Mouse (Mus musculus): ENCODE results near the gene Sart1. TPM values are rescaled to one million over a fixed set of nuclear protein-coding genes. Genes with fewer than 3 reads are reported as not detected.
"Not testable (repeated sequence)": the region's sequence is repeated elsewhere in the genome, so short reads cannot be mapped to it uniquely, and the experiment has no call there.

Gene Sart1
- total RNA-seq, 2 experiments from 2014 or later = 45.3 to 58.7 TPM

- intact Hi-C loops (cut with DNase I) = no loop called here
- DNase-seq (ENCODE audit: low spot score) = no peak
These were observed 5.2 kb downstream of the Sart1 start for GRCm38 (mm10) chr19:5383326-5383725.

DNA sequence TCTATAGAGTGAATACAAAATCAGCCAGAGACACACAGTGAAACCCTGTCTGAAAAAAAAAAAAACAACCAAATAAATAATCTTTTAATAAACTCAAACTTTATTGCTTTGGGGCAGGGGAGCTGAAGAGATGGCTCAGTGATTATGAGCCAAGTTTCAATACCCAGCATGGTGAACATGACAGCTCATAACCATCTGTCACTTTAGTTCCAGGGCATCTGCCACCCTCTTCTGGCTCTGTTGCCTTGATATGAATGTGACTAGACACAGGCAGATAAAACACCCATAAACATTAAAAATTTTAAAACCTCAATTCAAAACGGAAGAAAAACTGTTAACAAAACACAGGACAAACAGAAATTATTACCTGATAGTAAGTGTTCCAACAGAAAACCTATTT, 11.1 kb downstream of the Sart1 start:
- intact Hi-C loops (cut with DNase I) = no loop called here
- DNase-seq (ENCODE audit: low spot score) = no peak

- intact Hi-C loops (cut with DNase I) = no loop called here
- no peak for DNase-seq (ENCODE audit: low spot score)
These were observed 13.8 kb downstream of the Sart1 start for GRCm38 (mm10) chr19:5374748-5375147.

GRCm38 (mm10) chr19:5374177-5374576, 14.3 kb downstream of the Sart1 start:
- intact Hi-C loops (cut with DNase I) = no loop called here
- no peak for DNase-seq (ENCODE audit: low spot score)

- intact Hi-C loops (cut with DNase I) = no loop called here
These were observed 15.8 kb downstream of the Sart1 start for GRCm38 (mm10) chr19:5372724-5373123.

GRCm38 (mm10) chr19:5370932-5371331, 17.6 kb downstream of the Sart1 start:
- intact Hi-C loops (cut with DNase I) = no loop called here

More at GRCm38 (mm10) chr19:5372724-5373123, 15.8 kb downstream of the Sart1 start:
- no peak for DNase-seq (ENCODE audit: low spot score)

GRCm38 (mm10) chr19:5367455-5367854, 21.0 kb downstream of the Sart1 start:
- no peak for DNase-seq (ENCODE audit: low spot score)
- intact Hi-C loops (cut with DNase I) = loop anchor here (5.0 kb wide), 2 partner anchors 120 to 260 kb away; partner anchors contain the start of genes Mus81 and Rab1b

More at GRCm38 (mm10) chr19:5370932-5371331, 17.6 kb downstream of the Sart1 start:
- no peak for DNase-seq (ENCODE audit: low spot score)

DNA sequence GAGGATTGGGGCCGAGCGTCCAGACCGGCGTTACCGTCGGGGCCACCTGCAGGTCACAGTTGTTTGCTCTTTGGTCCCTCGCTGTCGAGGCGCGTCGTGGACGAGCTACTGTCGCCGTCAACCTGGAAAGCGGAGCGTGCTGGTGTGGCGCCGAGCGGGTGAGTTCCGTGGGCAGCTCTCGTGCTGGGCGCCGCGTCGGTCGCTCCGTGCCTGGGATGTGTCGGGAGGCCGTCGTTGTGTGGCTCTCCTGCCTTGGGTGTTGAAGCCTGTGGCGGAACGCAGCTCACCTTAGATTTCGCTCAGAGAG, 21.5 kb downstream of the Sart1 start, which contains the start of gene Banf1:
Gene Banf1, minus strand, starts transcription at position 116 of the 307 bp plus-strand sequence.
- no peak for DNase-seq (ENCODE audit: low spot score)
- intact Hi-C loops (cut with DNase I) = loop anchor here (5.0 kb wide), 2 partner anchors 120 to 260 kb away; partner anchors contain the start of genes Mus81 and Rab1b

DNA sequence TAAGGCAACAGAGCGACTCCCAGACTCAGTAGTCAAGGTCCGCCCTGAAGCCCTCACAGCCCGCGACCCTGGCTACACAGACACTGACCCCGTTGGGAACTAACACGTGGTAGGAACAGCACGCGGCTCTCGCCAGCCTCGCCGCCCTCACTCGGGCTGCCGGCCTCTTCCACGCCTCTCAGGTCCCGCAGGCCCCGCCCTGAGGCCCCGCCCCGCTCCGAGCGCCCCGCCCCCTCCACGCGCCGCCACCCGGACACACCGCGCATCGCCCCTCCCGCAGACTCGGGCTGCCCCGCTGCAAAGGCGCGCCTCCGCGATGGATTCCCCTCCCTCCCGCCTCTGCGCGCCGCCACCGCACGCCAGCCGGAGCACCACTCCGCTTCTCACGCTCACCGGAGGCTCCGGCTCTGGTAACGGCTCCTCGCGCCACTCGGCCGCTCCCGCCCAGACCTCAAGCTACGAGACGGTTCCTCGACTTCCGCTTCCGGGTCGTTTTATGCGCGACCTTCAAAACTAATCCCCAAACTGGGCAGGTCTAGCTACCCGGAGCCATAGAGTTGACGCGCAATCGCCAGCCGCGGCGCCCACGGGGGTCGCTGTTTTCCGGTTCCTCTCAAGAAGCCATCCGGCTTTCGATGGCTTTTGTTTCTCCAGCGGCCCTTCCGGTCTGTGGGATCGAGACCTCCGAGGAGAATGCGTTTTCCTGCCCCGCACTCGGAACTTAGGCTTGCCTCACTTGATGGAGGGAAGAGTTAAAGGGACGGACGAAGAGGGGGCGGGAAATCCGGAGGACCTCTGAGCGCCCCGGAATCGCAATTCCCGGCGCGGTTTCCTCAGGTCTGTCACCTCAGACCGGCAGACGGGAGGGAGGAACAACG, 22.1 kb downstream of the Sart1 start, which contains the start of gene Eif1ad:
Gene Eif1ad, plus strand, starts transcription at position 567 of the 878 bp plus-strand sequence.
- peak; percentile 88 for DNase-seq (ENCODE audit: low spot score)
- intact Hi-C loops (cut with DNase I) = loop anchor here (1.0 to 5.0 kb wide), 3 partner anchors 22 to 259 kb away; partner anchors contain the start of genes Mus81, Rab1b and Sart1

DNA sequence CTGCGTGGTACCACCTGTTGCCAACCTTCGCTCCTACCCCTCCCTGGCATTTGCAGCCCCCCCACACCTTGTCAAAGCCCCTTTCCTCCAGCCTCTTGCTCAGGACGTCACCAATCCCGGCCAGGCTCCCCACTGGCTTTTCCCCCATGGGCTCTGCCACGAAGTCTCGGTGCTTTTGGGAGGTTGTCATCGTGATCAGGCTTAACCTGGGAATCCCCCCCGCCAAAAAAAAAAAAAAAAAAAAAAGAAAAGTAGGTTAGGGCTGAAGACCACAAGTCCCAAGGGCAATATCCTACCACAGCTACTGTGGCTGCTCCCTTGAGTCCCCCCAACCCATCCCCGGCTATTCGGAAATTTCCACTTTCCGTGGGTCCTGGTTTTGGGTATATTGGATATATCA, 22.8 kb downstream of the Sart1 start:
- no peak for DNase-seq (ENCODE audit: low spot score)
- intact Hi-C loops (cut with DNase I) = loop anchor here (1.0 to 5.0 kb wide), 3 partner anchors 23 to 258 kb away; partner anchors contain the start of genes Mus81, Rab1b and Sart1

DNA sequence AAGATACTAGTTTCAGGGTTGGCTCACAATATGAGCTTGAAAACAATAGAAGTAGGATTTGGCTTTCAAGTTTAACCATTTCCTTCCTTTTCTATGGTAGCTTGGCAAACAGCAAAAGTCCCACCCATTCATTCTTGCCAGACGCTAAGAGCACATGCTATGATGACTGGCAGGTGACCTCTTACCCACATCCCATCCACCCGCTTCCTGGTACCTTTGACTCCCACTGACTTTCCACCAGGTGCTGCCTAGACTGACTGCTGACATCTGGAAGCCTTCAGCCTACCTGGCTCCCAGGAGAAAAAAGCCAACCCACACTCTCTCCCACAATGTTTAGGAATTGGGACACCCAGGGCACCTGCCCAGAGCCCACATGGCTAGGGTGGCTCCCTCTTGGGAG, 24.4 kb downstream of the Sart1 start:
- intact Hi-C loops (cut with DNase I) = no loop called here
- no peak for DNase-seq (ENCODE audit: low spot score)

- intact Hi-C loops (cut with DNase I) = no loop called here
- no peak for DNase-seq (ENCODE audit: low spot score)
These were observed 26.3 kb downstream of the Sart1 start for GRCm38 (mm10) chr19:5362186-5362585.

- DNase-seq (ENCODE audit: low spot score) = no peak
- intact Hi-C loops (cut with DNase I) = no loop called here
These were observed 32.4 kb downstream of the Sart1 start for GRCm38 (mm10) chr19:5356080-5356479.

- DNase-seq (ENCODE audit: low spot score) = no peak
These were observed 34.9 kb downstream of the Sart1 start for GRCm38 (mm10) chr19:5353609-5354008.

GRCm38 (mm10) chr19:5349502-5349873, 39.0 kb downstream of the Sart1 start, which contains the start of gene Cst6:
TSS of gene Cst6 (minus strand) at chr19:5349574.
- intact Hi-C loops (cut with DNase I) = loop anchor here (5.0 kb wide), 1 partner anchor 47 kb away; no protein-coding TSS in a partner anchor
- not testable (repeated sequence) for DNase-seq (ENCODE audit: low spot score)

More at GRCm38 (mm10) chr19:5353609-5354008, 34.9 kb downstream of the Sart1 start:
- intact Hi-C loops (cut with DNase I) = no loop called here

GRCm38 (mm10) chr19:5348526-5349501, 39.7 kb downstream of the Sart1 start:
- intact Hi-C loops (cut with DNase I) = loop anchor here (1.0 to 5.0 kb wide), 2 partner anchors 11 to 47 kb away; no protein-coding TSS in a partner anchor
- no peak for DNase-seq (ENCODE audit: low spot score)

- intact Hi-C loops (cut with DNase I) = loop anchor here (1.0 to 5.0 kb wide), 2 partner anchors 10 to 46 kb away; no protein-coding TSS in a partner anchor
- DNase-seq (ENCODE audit: low spot score) = no peak
These were observed 40.4 kb downstream of the Sart1 start for GRCm38 (mm10) chr19:5348064-5348463.

- DNase-seq (ENCODE audit: low spot score) = peak; percentile 64
- intact Hi-C loops (cut with DNase I) = loop anchor here (5.0 kb wide), 1 partner anchor 43 kb away; no protein-coding TSS in a partner anchor
These were observed 43.0 kb downstream of the Sart1 start for GRCm38 (mm10) chr19:5345297-5346131.

DNA sequence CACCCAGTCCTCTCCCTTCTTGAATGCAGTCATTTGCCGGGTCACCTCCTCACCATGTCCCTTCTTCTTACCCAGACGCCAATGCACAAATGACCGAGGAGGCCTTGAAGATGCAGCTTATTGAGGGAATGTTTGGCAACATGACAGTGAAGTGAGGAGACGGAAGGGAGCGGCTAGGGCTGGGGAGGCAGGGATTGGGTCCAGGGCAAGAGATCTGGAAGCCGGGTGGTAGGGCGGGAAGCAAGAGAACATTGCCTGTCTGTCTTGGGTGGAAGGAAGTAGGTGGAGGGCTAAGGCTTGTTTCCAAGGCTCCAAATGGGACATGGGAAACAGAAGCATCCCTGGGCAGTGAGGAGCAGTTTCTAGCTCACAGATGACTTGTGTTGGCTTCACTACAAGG, 47.1 kb downstream of the Sart1 start:
- DNase-seq (ENCODE audit: low spot score) = peak; percentile 48
- intact Hi-C loops (cut with DNase I) = no loop called here
